Mouse (Mus musculus): Measurements from ENCODE around the gene Hoga1. TPM values are rescaled to one million over a fixed set of nuclear protein-coding genes. Genes with fewer than 3 reads are reported as not detected.

Gene Hoga1
- polyA plus RNA-seq, 1 experiment from 2014 or later, result 1.3 TPM

GRCm38 (mm10) chr19:42104681-42105080 is 59.3 kb downstream of the Hoga1 start:
- Histone ChIP-seq H3K4me3 (no peak overlapping the region), H3K9me3 (no peaks in the 10 kb centered on the region), H3K27ac (replicated peaks) (no peak overlapping the region), H3K4me1 (no peaks in the 10 kb centered on the region), H3K36me3 (peaks cover 64% of the 10 kb centered on the region), H3K27me3 (no peaks in the 10 kb centered on the region), H3K4me2 (replicated peaks) (no peak overlapping the region), H3K9ac (replicated peaks) (no peak overlapping the region)
- WGBS, result 93% methylated on average over 9 of the region's 9 CpGs
- no peak for ATAC-seq (ENCODE audit: low FRiP score, low read depth)

- Histone ChIP-seq H3K4me2 (replicated peaks) (no peak overlapping the region), H3K27me3 (no peaks in the 10 kb centered on the region), H3K27ac (replicated peaks) (no peak overlapping the region), H3K9me3 (no peaks in the 10 kb centered on the region), H3K36me3 (peaks cover 73% of the 10 kb centered on the region), H3K4me1 (no peaks in the 10 kb centered on the region), H3K4me3 (no peak overlapping the region), H3K9ac (replicated peaks) (no peak overlapping the region)
- WGBS, result 91% methylated on average over 4 of the region's 4 CpGs
- ATAC-seq (ENCODE audit: low FRiP score, low read depth), result no peak
Observed at GRCm38 (mm10) chr19:42115783-42116335, 70.4 kb downstream of the Hoga1 start.

- H3K27me3 ChIP-seq, result no peaks in the 10 kb centered on the region
Observed at GRCm38 (mm10) chr19:42118142-42118541, 72.7 kb downstream of the Hoga1 start.

GRCm38 (mm10) chr19:42118596-42118995 is 73.2 kb downstream of the Hoga1 start:
- no peak overlapping the region for H3K4me3 ChIP-seq
- no peak overlapping the region for H3K9ac ChIP-seq (replicated peaks)
- H3K4me1 ChIP-seq, result no peaks in the 10 kb centered on the region
- ATAC-seq (ENCODE audit: low FRiP score, low read depth), result no peak
- no peaks in the 10 kb centered on the region for H3K27me3 ChIP-seq
- H3K4me2 ChIP-seq (replicated peaks), result no peak overlapping the region
- WGBS, result 90% methylated on average over 5 of the region's 5 CpGs
- peaks cover 79% of the 10 kb centered on the region for H3K36me3 ChIP-seq
- H3K9me3 ChIP-seq, result no peaks in the 10 kb centered on the region
- H3K27ac ChIP-seq (replicated peaks), result no peak overlapping the region

More at GRCm38 (mm10) chr19:42118142-42118541, 72.7 kb downstream of the Hoga1 start:
- no peak for ATAC-seq (ENCODE audit: low FRiP score, low read depth)
- no peak overlapping the region for H3K4me2 ChIP-seq (replicated peaks)
- no peak overlapping the region for H3K4me3 ChIP-seq
- H3K27ac ChIP-seq (replicated peaks), result no peak overlapping the region
- no peaks in the 10 kb centered on the region for H3K4me1 ChIP-seq
- H3K36me3 ChIP-seq, result peaks cover 84% of the 10 kb centered on the region
- 96% methylated on average over 9 of the region's 9 CpGs for WGBS
- H3K9me3 ChIP-seq, result no peaks in the 10 kb centered on the region
- H3K9ac ChIP-seq (replicated peaks), result no peak overlapping the region

GRCm38 (mm10) chr19:42120451-42120850 is 75.0 kb downstream of the Hoga1 start:
- ATAC-seq (ENCODE audit: low FRiP score, low read depth), result no peak
- H3K4me2 ChIP-seq (replicated peaks), result no peak overlapping the region
- H3K9ac ChIP-seq (replicated peaks), result no peak overlapping the region
- no peaks in the 10 kb centered on the region for H3K9me3 ChIP-seq
- H3K27me3 ChIP-seq, result no peaks in the 10 kb centered on the region
- H3K4me3 ChIP-seq, result no peak overlapping the region
- H3K27ac ChIP-seq (replicated peaks), result no peak overlapping the region
- peaks cover 64% of the 10 kb centered on the region for H3K36me3 ChIP-seq
- H3K4me1 ChIP-seq, result no peaks in the 10 kb centered on the region
- 93% methylated on average over 8 of the region's 8 CpGs for WGBS

Other genes starting within 250 kb of the Hoga1 start
- gene Arhgap19, start 243.6 kb upstream of the Hoga1 start, polyA plus RNA-seq (2016; fragmentation: Nextera tagmentation; extraction: Ambion mirVana), result 27.8 and 29.5 TPM in 2 replicates
- 15.5 and 18.6 TPM in 2 replicates for gene Frat1, start 215.6 kb upstream of the Hoga1 start, polyA plus RNA-seq (2016; fragmentation: Nextera tagmentation; extraction: Ambion mirVana)
- gene Frat2, start 197.5 kb upstream of the Hoga1 start, polyA plus RNA-seq (2016; fragmentation: Nextera tagmentation; extraction: Ambion mirVana), result 15.1 and 15.8 TPM in 2 replicates
- 22.8 and 22.9 TPM in 2 replicates for gene Rrp12, start 149.4 kb upstream of the Hoga1 start, polyA plus RNA-seq (2016; fragmentation: Nextera tagmentation; extraction: Ambion mirVana)
- gene Pgam1, start 133.7 kb upstream of the Hoga1 start, polyA plus RNA-seq (2016; fragmentation: Nextera tagmentation; extraction: Ambion mirVana), result 514 and 531 TPM in 2 replicates
- 73.1 and 76.8 TPM in 2 replicates for gene Exosc1, start 112.2 kb upstream of the Hoga1 start, polyA plus RNA-seq (2016; fragmentation: Nextera tagmentation; extraction: Ambion mirVana)
- 79.9 and 82.6 TPM in 2 replicates for gene Zdhhc16, start 112.1 kb upstream of the Hoga1 start, polyA plus RNA-seq (2016; fragmentation: Nextera tagmentation; extraction: Ambion mirVana)
- 35.5 and 37.8 TPM in 2 replicates for gene Mms19, start 64.5 kb upstream of the Hoga1 start, polyA plus RNA-seq (2016; fragmentation: Nextera tagmentation; extraction: Ambion mirVana)
- 11.2 and 12.0 TPM in 2 replicates for gene Ubtd1, start 63.8 kb upstream of the Hoga1 start, polyA plus RNA-seq (2016; fragmentation: Nextera tagmentation; extraction: Ambion mirVana)
- gene Ankrd2, start 9.6 kb upstream of the Hoga1 start, polyA plus RNA-seq (2016; fragmentation: Nextera tagmentation; extraction: Ambion mirVana), result not detected in 2 replicates
- not detected in 2 replicates for gene 4933411K16Rik, start 6.6 kb downstream of the Hoga1 start, polyA plus RNA-seq (2016; fragmentation: Nextera tagmentation; extraction: Ambion mirVana)
- 73.5 and 80.5 TPM in 2 replicates for gene Morn4, start 40.7 kb downstream of the Hoga1 start, polyA plus RNA-seq (2016; fragmentation: Nextera tagmentation; extraction: Ambion mirVana)
- 36.0 and 36.2 TPM in 2 replicates for gene Pi4k2a, start 44.9 kb downstream of the Hoga1 start, polyA plus RNA-seq (2016; fragmentation: Nextera tagmentation; extraction: Ambion mirVana)
- 9.1 TPM in 2 replicates for gene Avpi1, start 83.4 kb downstream of the Hoga1 start, polyA plus RNA-seq (2016; fragmentation: Nextera tagmentation; extraction: Ambion mirVana)
- 4.2 and 4.8 TPM in 2 replicates for gene Marveld1, start 101.8 kb downstream of the Hoga1 start, polyA plus RNA-seq (2016; fragmentation: Nextera tagmentation; extraction: Ambion mirVana)
- gene Zfyve27, start 118.3 kb downstream of the Hoga1 start, polyA plus RNA-seq (2016; fragmentation: Nextera tagmentation; extraction: Ambion mirVana), result 53.3 and 55.5 TPM in 2 replicates
- not detected in 2 replicates for gene Sfrp5, start 156.6 kb downstream of the Hoga1 start, polyA plus RNA-seq (2016; fragmentation: Nextera tagmentation; extraction: Ambion mirVana)
- gene Golga7b, start 202.0 kb downstream of the Hoga1 start, polyA plus RNA-seq (2016; fragmentation: Nextera tagmentation; extraction: Ambion mirVana), result 7.7 and 8.8 TPM in 2 replicates